Mouse (Mus musculus) adipocyte (in vitro differentiated cells): Measurements from ENCODE around the gene Tmem50b.

Experiments used
- DNase-seq: peaks from one replicate; pipeline ENCODE4 v3.0.0-alpha.2; 2016; ENCODE audit warnings: low spot score

Tmem50b gene

GRCm38 (mm10) chr16:91609501-91610245 is 12.1 kb upstream of the Tmem50b start:
- DNase-seq = peak; percentile 75

GRCm38 (mm10) chr16:91606958-91607357 is 9.4 kb upstream of the Tmem50b start:
- no peak for DNase-seq

GRCm38 (mm10) chr16:91605156-91605555 is 7.6 kb upstream of the Tmem50b start:
- no peak for DNase-seq

- no peak for DNase-seq
Observed at GRCm38 (mm10) chr16:91601693-91602092, 4.1 kb upstream of the Tmem50b start.

- no peak for DNase-seq
Observed at GRCm38 (mm10) chr16:91601081-91601480, 3.5 kb upstream of the Tmem50b start.

- peak; percentile 21 for DNase-seq
Observed at GRCm38 (mm10) chr16:91599242-91599641, 1.6 kb upstream of the Tmem50b start.

GRCm38 (mm10) chr16:91596779-91597671 is 575 bp downstream of the Tmem50b start:
- DNase-seq = no peak

- no peak for DNase-seq
Observed at GRCm38 (mm10) chr16:91596397-91596778, 1.2 kb downstream of the Tmem50b start.

- DNase-seq = peak; percentile 44
Observed at GRCm38 (mm10) chr16:91595076-91595475, 2.5 kb downstream of the Tmem50b start.

GRCm38 (mm10) chr16:91593262-91593661 is 4.3 kb downstream of the Tmem50b start:
- DNase-seq = no peak

- DNase-seq = no peak
Observed at GRCm38 (mm10) chr16:91592162-91592561, 5.4 kb downstream of the Tmem50b start.

- DNase-seq = no peak
Observed at GRCm38 (mm10) chr16:91588703-91589102, 8.9 kb downstream of the Tmem50b start.

- no peak for DNase-seq
Observed at GRCm38 (mm10) chr16:91587730-91588453, 9.7 kb downstream of the Tmem50b start.

- no peak for DNase-seq
Observed at GRCm38 (mm10) chr16:91586244-91586643, 11.4 kb downstream of the Tmem50b start.

- no peak for DNase-seq
Observed at GRCm38 (mm10) chr16:91585617-91586016, 12.0 kb downstream of the Tmem50b start.

- DNase-seq = no peak
Observed at GRCm38 (mm10) chr16:91582307-91582706, 15.3 kb downstream of the Tmem50b start.

GRCm38 (mm10) chr16:91578980-91579720 is 18.4 kb downstream of the Tmem50b start:
- peak; percentile 62 for DNase-seq

- no peak for DNase-seq
Observed at GRCm38 (mm10) chr16:91575151-91575550, 22.4 kb downstream of the Tmem50b start.

- DNase-seq = no peak
Observed at GRCm38 (mm10) chr16:91571105-91571504, 26.5 kb downstream of the Tmem50b start.

GRCm38 (mm10) chr16:91568960-91569359 is 28.6 kb downstream of the Tmem50b start:
- DNase-seq = no peak

GRCm38 (mm10) chr16:91566002-91566401 is 31.6 kb downstream of the Tmem50b start:
- no peak for DNase-seq
